Mouse (Mus musculus) induced T-regulatory cell, adult 2 months (primary cell): ENCODE results near the gene Hs6st2.

ENCODE experiments used
- DNase-seq: peaks from one replicate; pipeline ENCODE4 v3.0.0-alpha.2; 2012; ENCODE audit warnings: low read depth

The Hs6st2 gene

DNA sequence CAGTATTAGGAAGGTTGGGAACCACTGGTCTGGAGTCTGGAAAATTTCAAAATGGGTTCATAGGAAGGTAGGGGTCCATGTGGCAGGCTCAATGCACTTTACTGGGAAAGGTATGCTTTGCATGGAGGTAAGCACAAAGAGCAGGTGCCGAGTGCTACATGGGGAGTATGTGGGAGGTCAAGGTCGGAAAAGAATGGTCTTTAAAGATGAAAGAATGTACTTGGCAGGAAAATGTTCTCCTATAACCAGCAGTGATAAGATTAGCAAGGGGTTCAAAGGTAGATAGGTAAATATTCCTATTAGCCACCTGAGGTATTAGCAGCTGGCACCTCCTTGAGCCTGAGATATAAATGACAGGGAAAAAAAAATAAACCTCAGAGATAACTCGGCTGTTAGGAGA is 338.1 kb downstream of the Hs6st2 start:
- no peak for DNase-seq
